Mouse (Mus musculus) small intestine, adult 2 months (tissue): ENCODE measurements around the gene Exo1. TPM values are rescaled to one million over a fixed set of nuclear protein-coding genes. Genes with fewer than 3 reads are reported as not detected.

Experiments used
- H3K27ac ChIP-seq: fragments of 200-500 bp; 2 replicates; pipeline ENCODE4 v1.5.1; 2012; ENCODE audit warnings: low read depth, low read length, control low read depth, inconsistent platforms; ENCODE audit not compliant: insufficient read depth
- H3K27me3 ChIP-seq: fragments of 200-500 bp; 2 replicates; pipeline ENCODE4 v1.6.1; 2012; ENCODE audit warnings: mild to moderate bottlenecking, moderate library complexity, low read length, inconsistent platforms; ENCODE audit not compliant: control insufficient read depth, insufficient read depth
- H3K36me3 ChIP-seq: fragments of 200-500 bp; 2 replicates; pipeline ENCODE4 v1.6.1; 2012; ENCODE audit warnings: mild to moderate bottlenecking, low read length, control low read depth, inconsistent platforms; ENCODE audit not compliant: control insufficient read depth, insufficient read depth
- H3K4me1 ChIP-seq: fragments of 200-500 bp; 2 replicates; pipeline ENCODE4 v1.6.1; 2012; ENCODE audit warnings: low read length, inconsistent platforms, mixed read lengths; ENCODE audit not compliant: control insufficient read depth, insufficient read depth, insufficient read length
- H3K4me3 ChIP-seq: fragments of 200-500 bp; 2 replicates; pipeline ENCODE4 v1.5.1; 2012; ENCODE audit warnings: low read depth, mild to moderate bottlenecking, control low read depth, inconsistent platforms, low read length, moderate library complexity
- CTCF ChIP-seq: fragments of 200-500 bp; IDR thresholded peaks from 2 replicates; pipeline ENCODE4 v1.5.1; 2012; ENCODE audit warnings: low read depth, mild to moderate bottlenecking, control low read depth, inconsistent platforms, low read length, moderate library complexity, mixed read lengths; ENCODE audit not compliant: insufficient replicate concordance, insufficient read length; ENCODE audit errors: extremely low read depth
- POLR2A ChIP-seq: fragments of 200-500 bp; IDR thresholded peaks from 2 replicates; pipeline ENCODE4 v1.6.1; 2012; ENCODE audit warnings: low read depth, mild to moderate bottlenecking, control low read depth, inconsistent platforms, low read length, moderate library complexity
- WGBS: fragments of 180-500 bp; shearing (Covaris S2); methylation state at CpG from one replicate; pipeline ENCODE4 v1.1.7; 2018; 5-methylcytosine and 5-hydroxymethylcytosine counted together
- polyA plus RNA-seq: library from polyadenylated mRNA; depleted of rRNA; stranded (reverse); fragments of >200 nt; gene quantifications from 2 replicates; pipeline ENCODE4 v1.2.3, GENCODE M21; 2012

Exo1 gene
- polyA plus RNA-seq, 1 experiment = 0.20 TPM

- peaks cover 5% of the 10 kb centered on the region; the same call in 1 of the 2 replicates for H3K36me3 ChIP-seq
- WGBS = 88% methylated on average over 6 of the region's 6 CpGs
- no peaks in the 10 kb centered on the region for H3K4me1 ChIP-seq
- H3K27ac ChIP-seq = no peak overlapping the region
- H3K27me3 ChIP-seq = no peaks in the 10 kb centered on the region
- H3K4me3 ChIP-seq = no peak overlapping the region
- no peak for TF ChIP-seq CTCF
- no peak for TF ChIP-seq POLR2A
Observed at GRCm38 (mm10) chr1:175893263-175893662, 12.9 kb downstream of the Exo1 start.

GRCm38 (mm10) chr1:175893726-175894125, 13.3 kb downstream of the Exo1 start:
- Histone ChIP-seq H3K4me3 (no peak overlapping the region), H3K4me1 (no peaks in the 10 kb centered on the region), H3K27ac (no peak overlapping the region), H3K27me3 (no peaks in the 10 kb centered on the region), H3K36me3 (peaks cover 5% of the 10 kb centered on the region; the same call in 1 of the 2 replicates)
- WGBS = 88% methylated on average over 12 of the region's 12 CpGs
- TF ChIP-seq POLR2A (no peak), CTCF (no peak)

GRCm38 (mm10) chr1:175911207-175911606, 30.8 kb downstream of the Exo1 start:
- 88% methylated on average over 2 of the region's 2 CpGs for WGBS

GRCm38 (mm10) chr1:175912038-175912437, 31.7 kb downstream of the Exo1 start:
- Histone ChIP-seq H3K27me3 (no peaks in the 10 kb centered on the region), H3K36me3 (no peaks in the 10 kb centered on the region), H3K4me1 (no peaks in the 10 kb centered on the region), H3K4me3 (no peak overlapping the region), H3K27ac (no peak overlapping the region)
- TF ChIP-seq POLR2A (no peak), CTCF (no peak)
- WGBS = 64% methylated on average over 3 of the region's 3 CpGs

More at GRCm38 (mm10) chr1:175911207-175911606, 30.8 kb downstream of the Exo1 start:
- TF ChIP-seq CTCF = no peak
- TF ChIP-seq POLR2A = no peak
- Histone ChIP-seq H3K4me1 (no peaks in the 10 kb centered on the region), H3K27ac (no peak overlapping the region), H3K36me3 (no peaks in the 10 kb centered on the region), H3K27me3 (no peaks in the 10 kb centered on the region), H3K4me3 (no peak overlapping the region)

GRCm38 (mm10) chr1:175913728-175914303, 33.4 kb downstream of the Exo1 start:
- H3K27ac ChIP-seq = no peak overlapping the region
- H3K4me3 ChIP-seq = no peak overlapping the region
- no peaks in the 10 kb centered on the region for H3K4me1 ChIP-seq
- TF ChIP-seq POLR2A (no peak), CTCF (no peak)
- H3K36me3 ChIP-seq = no peaks in the 10 kb centered on the region
- 44% methylated on average over 5 of the region's 5 CpGs for WGBS
- no peaks in the 10 kb centered on the region for H3K27me3 ChIP-seq

- Histone ChIP-seq H3K4me3 (no peak within 1 kb of the TSS), H3K36me3 (no peaks in the 10 kb centered on the region), H3K27me3 (no peaks in the 10 kb centered on the region), H3K4me1 (no peaks in the 10 kb centered on the region), H3K27ac (no peak within 1 kb of the TSS)
- TF ChIP-seq POLR2A (no peak), CTCF (no peak)
- 76% methylated on average over 9 of the region's 9 CpGs for WGBS
Observed at GRCm38 (mm10) chr1:175920029-175920428, 39.6 kb downstream of the Exo1 start, which contains the start of gene Gm38100. Gm38100 (plus strand) TSS chr1:175920329.

- Histone ChIP-seq H3K36me3 (no peaks in the 10 kb centered on the region), H3K4me3 (no peak overlapping the region), H3K4me1 (no peaks in the 10 kb centered on the region), H3K27me3 (no peaks in the 10 kb centered on the region), H3K27ac (no peak overlapping the region)
- TF ChIP-seq CTCF (no peak), POLR2A (no peak)
- 85% methylated on average over 8 of the region's 8 CpGs for WGBS
Observed at GRCm38 (mm10) chr1:175921091-175921490, 40.7 kb downstream of the Exo1 start.
